30 mouse cellular contexts compared by ENCODE assay signal in the genomic region with DNA sequence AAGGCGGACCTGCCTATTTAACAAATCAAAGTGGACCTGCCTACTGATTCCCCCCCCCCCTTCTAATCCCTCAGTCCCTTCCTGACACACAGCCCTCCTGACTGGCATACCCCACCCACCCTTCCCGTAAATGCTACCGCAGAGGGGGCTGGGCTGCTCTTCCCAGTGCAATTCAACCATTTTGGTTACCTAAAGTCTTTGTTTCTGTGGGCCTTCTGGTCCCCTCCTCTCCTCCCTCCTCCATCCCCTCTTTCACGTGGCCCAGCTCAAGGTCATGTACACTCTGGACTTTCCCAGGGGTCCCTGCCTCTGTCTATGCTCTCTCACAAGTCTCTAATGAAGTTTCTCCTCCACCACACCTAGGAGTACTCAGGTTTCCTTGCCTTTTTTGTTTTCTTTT. TPM values are rescaled to one million over a fixed set of nuclear protein-coding genes. Genes with fewer than 3 reads are reported as not detected.
DNase-seq lines count a peak whose midpoint lies in the region; ATAC-seq and TF ChIP-seq lines count a peak whose summit lies in the region.
"Had no signal": no experiment of that assay in that cellular context is flagged by ENCODE, and none has a peak within 500 bp of the region (broad histone marks: within the 10 kb centered on the region; RNA-seq: fewer than 3 reads in every experiment).

No protein-coding gene starts in this region.

- no peak overlapping the region for H3K9ac ChIP-seq in kidney, embryonic 14.5 days (ENCODE audit: low read depth, low read length)
- H3K9ac ChIP-seq in ES-E14 (ENCODE audit: insufficient read depth, low read depth, low read length, poor library complexity, severe bottlenecking), result no peak overlapping the region
- H3K9ac ChIP-seq in embryonic facial prominence, embryonic 14.5 days (ENCODE audit: low read depth, low read length), result no peak overlapping the region
- H3K9ac ChIP-seq: forebrain, embryonic 15.5 days; heart, embryonic 12.5 days; limb, embryonic 12.5 days; lung, embryonic 15.5 days; neural tube, embryonic 12.5 days had no signal

- TF ChIP-seq CTCF in E14TG2a.4 (conservative IDR thresholded peaks at IDR 0.05; ENCODE audit: low read length), result no peak

- no peaks in the 10 kb centered on the region for H3K27me3 ChIP-seq in kidney, embryonic 14.5 days (ENCODE audit: control insufficient read depth, insufficient read depth, low read length)
- H3K27me3 ChIP-seq in E14TG2a.4 (ENCODE audit: insufficient read depth, low read length), result no peaks in the 10 kb centered on the region
- H3K27me3 ChIP-seq in embryonic facial prominence, embryonic 14.5 days (replicated peaks; ENCODE audit: control insufficient read depth, insufficient read depth, low read length), result no peaks in the 10 kb centered on the region
- H3K27me3 ChIP-seq: forebrain, embryonic 15.5 days; heart, embryonic 12.5 days; limb, embryonic 12.5 days; lung, embryonic 15.5 days; neural tube, embryonic 12.5 days; Patski had no signal

- no peaks in the 10 kb centered on the region for H3K4me1 ChIP-seq in kidney, embryonic 14.5 days (ENCODE audit: control insufficient read depth, insufficient read depth, low read length)
- peaks cover 61% of the 10 kb centered on the region for H3K4me1 ChIP-seq in E14TG2a.4 (replicated peaks; ENCODE audit: low read depth, low read length)
- peaks cover 8 to 18% of the 10 kb centered on the region in 2 experiments for H3K4me1 ChIP-seq in ES-E14 (ENCODE audit: control insufficient read depth in 2 of 2, insufficient read depth in 2 of 2, low read length in 2 of 2, poor library complexity in 1 of 2)
- no peaks in the 10 kb centered on the region for H3K4me1 ChIP-seq in embryonic facial prominence, embryonic 14.5 days (ENCODE audit: control insufficient read depth, insufficient read depth, low read length)
- H3K4me1 ChIP-seq: forebrain, embryonic 15.5 days; limb, embryonic 12.5 days; lung, embryonic 15.5 days; neural tube, embryonic 12.5 days had no signal

- no peaks in the 10 kb centered on the region for H3K36me3 ChIP-seq in kidney, embryonic 14.5 days (ENCODE audit: control insufficient read depth, insufficient read depth, low read length)
- peaks cover 17% of the 10 kb centered on the region for H3K36me3 ChIP-seq in E14TG2a.4 (ENCODE audit: insufficient read depth, low read length)
- no peaks in the 10 kb centered on the region; the same call in none of the 2 replicates for H3K36me3 ChIP-seq in ES-E14 (ENCODE audit: control insufficient read depth, insufficient read depth, low read length, poor library complexity, severe bottlenecking)
- H3K36me3 ChIP-seq in embryonic facial prominence, embryonic 14.5 days (ENCODE audit: control insufficient read depth, insufficient read depth, low read length), result no peaks in the 10 kb centered on the region
- H3K36me3 ChIP-seq: forebrain, embryonic 15.5 days; heart, embryonic 12.5 days; limb, embryonic 12.5 days; lung, embryonic 15.5 days; midbrain, embryonic 10.5 days; neural tube, embryonic 12.5 days had no signal

- no peak overlapping the region for H3K4me2 ChIP-seq in kidney, embryonic 14.5 days (replicated peaks; ENCODE audit: low read depth, low read length)
- H3K4me2 ChIP-seq in embryonic facial prominence, embryonic 14.5 days (ENCODE audit: low read depth, low read length), result no peak overlapping the region
- H3K4me2 ChIP-seq: forebrain, embryonic 15.5 days; heart, embryonic 12.5 days; limb, embryonic 12.5 days; lung, embryonic 15.5 days; neural tube, embryonic 12.5 days had no signal

- no peaks in the 10 kb centered on the region for H3K9me3 ChIP-seq in kidney, embryonic 14.5 days (ENCODE audit: control insufficient read depth, low read length)
- H3K9me3 ChIP-seq in E14TG2a.4 (ENCODE audit: low read length), result peaks cover 45% of the 10 kb centered on the region
- H3K9me3 ChIP-seq in ES-E14 (ENCODE audit: control insufficient read depth, insufficient read depth, low read depth, low read length), result no peaks in the 10 kb centered on the region
- no peaks in the 10 kb centered on the region for H3K9me3 ChIP-seq in embryonic facial prominence, embryonic 14.5 days (ENCODE audit: control insufficient read depth, low read length)
- H3K9me3 ChIP-seq: forebrain, embryonic 15.5 days; limb, embryonic 12.5 days; lung, embryonic 15.5 days; midbrain, embryonic 10.5 days; neural tube, embryonic 12.5 days had no signal

- no peak for DNase-seq in kidney, adult 8-10 months
- DNase-seq in ES-E14 (ENCODE audit: low read depth, low spot score), result peak; percentile 81
- no peak for DNase-seq in embryonic facial prominence, embryonic 14.5 days (ENCODE audit: low spot score)
- DNase-seq in heart, postnatal 25 days (ENCODE audit: low spot score), result no peak
- DNase-seq in layer of hippocampus, postnatal 14 days (ENCODE audit: low spot score in 2 of 2), result no peak
- DNase-seq: adrenal gland, adult 2 months; cerebellum, adult 2 months; cerebellum, postnatal 14 days; gastrocnemius, adult 2 months; gastrocnemius, postnatal 36 days; heart, adult 18-20 months; kidney, adult 18-20 months; kidney, postnatal 25 days; right cerebral cortex, adult 18-20 months; spleen, adult 18-20 months had no signal

- WGBS in kidney, embryonic 14.5 days, result 24% methylated on average over 4 of the region's 4 CpGs
- WGBS in embryonic facial prominence, embryonic 14.5 days, result 25% methylated on average over 4 of the region's 4 CpGs

- intact Hi-C loops in heart, postnatal 25 days (cut with DNase I), result no loop called here

- ATAC-seq in kidney, embryonic 14.5 days (ENCODE audit: low FRiP score, low TSS enrichment), result peak; percentile 68; the same call in 1 of the 2 replicates
- ATAC-seq in embryonic facial prominence, embryonic 14.5 days (ENCODE audit: low read depth), result peak; percentile 41; the same call in 1 of the 2 replicates
- ATAC-seq: activated CD4-positive, CD25-positive, alpha-beta regulatory T cell, adult 4 months; CD4-positive, CD25-positive, alpha-beta regulatory T cell, adult 4 months; forebrain, embryonic 15.5 days; hindbrain, embryonic 16.5 days; midbrain, embryonic 16.5 days; Patski had no signal

- H3K4me3 ChIP-seq in kidney, embryonic 14.5 days (ENCODE audit: low read length), result no peak overlapping the region
- H3K4me3 ChIP-seq in E14TG2a.4 (replicated peaks; ENCODE audit: low read length), result peak overlapping the region; percentile 27; the same call in 1 of the 2 replicates
- peak overlapping the region in 1 of 2 experiments; percentile 43; a peak in 2 of 4 replicates for H3K4me3 ChIP-seq in ES-E14 (ENCODE audit: insufficient read depth in 1 of 2, low read depth in 1 of 2, low read length in 2 of 2, poor library complexity in 1 of 2, severe bottlenecking in 1 of 2)
- H3K4me3 ChIP-seq in embryonic facial prominence, embryonic 14.5 days (ENCODE audit: low read depth, low read length), result no peak overlapping the region
- H3K4me3 ChIP-seq: forebrain, embryonic 15.5 days; gastrocnemius, adult 2 months; heart, embryonic 12.5 days; limb, embryonic 12.5 days; lung, embryonic 15.5 days; midbrain, embryonic 10.5 days; myocyte; neural tube, embryonic 12.5 days had no signal

- in situ Hi-C loops in ES-E14 (cut with MboI; ENCODE audit: low sequenced_read_pairs in 2 of 2, unreplicated experiment in 2 of 2), result no loop called here

- H3K27ac ChIP-seq in kidney, embryonic 14.5 days (ENCODE audit: low read depth, low read length), result no peak overlapping the region
- H3K27ac ChIP-seq in ES-E14 (ENCODE audit: insufficient read depth, low read depth, low read length, poor library complexity, severe bottlenecking), result peak overlapping the region; percentile 87
- H3K27ac ChIP-seq in embryonic facial prominence, embryonic 14.5 days (replicated peaks; ENCODE audit: low read depth, low read length), result no peak overlapping the region
- H3K27ac ChIP-seq: forebrain, embryonic 15.5 days; gastrocnemius, adult 2 months; limb, embryonic 12.5 days; lung, embryonic 15.5 days; midbrain, embryonic 10.5 days; neural tube, embryonic 12.5 days had no signal

TF ChIP-seq in ES-E14, 5 proteins besides CTCF, POLR2A, EP300 and RAD21:
- TF ChIP-seq MAFK (IDR thresholded peaks at IDR 0.05; ENCODE audit: insufficient read depth, low read depth, low read length) (no peak), HCFC1 (IDR thresholded peaks at IDR 0.05; ENCODE audit: borderline replicate concordance, insufficient read depth, low read length) (peak; percentile 48; the same call in 1 of the 2 replicates), ZNF384 (IDR thresholded peaks at IDR 0.05; ENCODE audit: low read depth, low read length) (no peak; the same call in 1 of the 2 replicates), ZC3H11A (IDR thresholded peaks at IDR 0.05; ENCODE audit: borderline replicate concordance, low read depth, low read length) (no peak), CHD2 (IDR thresholded peaks at IDR 0.05; ENCODE audit: low read depth, low read length) (0 out of 2 replicates have a peak, but pooled peaks have one; percentile 29)

RNA-seq across cellular contexts. Expression of a gene that starts 37.3 kb away (rescaled TPM):
- polyA plus RNA-seq in kidney, embryonic 14.5 days (2014; fragmentation: Nextera tagmentation; extraction: Ambion mirVana), result 56.3 and 77.5 TPM in 2 replicates
- 49.5 and 69.0 TPM in 2 replicates for total RNA-seq in ES-E14 (2012; rRNA removed)
- 53.9 and 65.2 TPM in 2 replicates for polyA plus RNA-seq in embryonic facial prominence, embryonic 14.5 days (2014; fragmentation: Nextera tagmentation; extraction: Ambion mirVana)
- total RNA-seq in heart, postnatal 25 days (2021), result 10 to 100 TPM; 28.7 to 29.0 TPM
- total RNA-seq in layer of hippocampus, postnatal 14 days (2021), result 10 to 100 TPM; 60.5 to 75.1 TPM
- total RNA-seq: MEL had no signal
- polyA plus RNA-seq: activated CD4-positive, CD25-positive, alpha-beta regulatory T cell, adult 4 months had no signal
